Mouse (Mus musculus) liver, postnatal 0 days (tissue): Measurements from ENCODE around the gene Kif1b. TPM values are rescaled to one million over a fixed set of nuclear protein-coding genes. Genes with fewer than 3 reads are reported as not detected.
A peak's percentile ranks its signal among the peaks of the same experiment; 100 is the strongest.

Experiments used
- ATAC-seq: fragments of 200-750 bp; cut with Nextera tagmentation; 2 replicates; pipeline ENCODE4 v1.8.0; 2017; ENCODE audit warnings: mild to moderate bottlenecking, moderate library complexity
- DNase-seq: peaks from one replicate; pipeline ENCODE4 v3.0.0-alpha.2; 2016
- H3K27ac ChIP-seq: fragments of 300-500 bp; sonication (generic); 2 replicates; pipeline ENCODE4 v1.5.1; 2014; ENCODE audit warnings: antibody characterized with exemption, moderate library complexity, mild to moderate bottlenecking, low read depth
- H3K27me3 ChIP-seq: fragments of 300-500 bp; sonication (generic); 2 replicates; pipeline ENCODE4 v1.6.1; 2014; ENCODE audit warnings: low read length, control low read depth, mixed read lengths; ENCODE audit not compliant: insufficient read depth
- H3K36me3 ChIP-seq: fragments of 300-500 bp; sonication (generic); replicated peaks from 2 replicates; pipeline ENCODE4 v1.6.1; 2014; ENCODE audit warnings: mild to moderate bottlenecking, control low read depth, low read length, moderate library complexity, mixed read lengths; ENCODE audit not compliant: insufficient read depth
- H3K4me1 ChIP-seq: fragments of 300-500 bp; sonication (generic); 2 replicates; pipeline ENCODE4 v1.6.1; 2014; ENCODE audit warnings: antibody characterized with exemption, mild to moderate bottlenecking, control low read depth; ENCODE audit not compliant: insufficient read depth
- H3K4me2 ChIP-seq: fragments of 300-500 bp; sonication (generic); 2 replicates; pipeline ENCODE4 v1.6.1; 2014; ENCODE audit warnings: low read depth, mild to moderate bottlenecking, low read length, moderate library complexity, mixed read lengths
- H3K4me3 ChIP-seq: fragments of 300-500 bp; sonication (generic); 2 replicates; pipeline ENCODE4 v1.5.1; 2014; ENCODE audit warnings: low read depth, low read length
- H3K9ac ChIP-seq: fragments of 300-500 bp; sonication (generic); replicated peaks from 2 replicates; pipeline ENCODE4 v1.6.1; 2014; ENCODE audit warnings: mild to moderate bottlenecking, moderate library complexity
- H3K9me3 ChIP-seq: fragments of 300-500 bp; sonication (generic); 2 replicates; pipeline ENCODE4 v1.6.1; 2016; ENCODE audit warnings: mild to moderate bottlenecking, control low read depth, low read length, mixed read lengths
- CTCF ChIP-seq: sonication (generic); IDR thresholded peaks from 2 replicates; pipeline ENCODE4 v1.5.1; 2016; ENCODE audit warnings: antibody characterized with exemption, low read depth
- EP300 ChIP-seq: IDR thresholded peaks from 2 replicates; pipeline ENCODE4 v1.6.1; 2016; ENCODE audit warnings: antibody characterized with exemption, low read depth, mild to moderate bottlenecking
- WGBS: fragments of 180-500 bp; shearing (Covaris S2); extraction: QIAGEN DNeasy Blood & Tissue Kit; methylation state at CpG from one replicate; pipeline ENCODE4 v1.1.7; 2014; ENCODE audit not compliant: insufficient replicate concordance; 5-methylcytosine and 5-hydroxymethylcytosine counted together
- polyA plus RNA-seq: library from polyadenylated mRNA; unstranded; fragments of >200 nt; fragmentation: Nextera tagmentation; extraction: Ambion mirVana; gene quantifications from 2 replicates; pipeline ENCODE4 v1.2.1, GENCODE M21; 2015

Kif1b gene
- polyA plus RNA-seq, result 6.9 and 8.9 TPM in 2 replicates

- Histone ChIP-seq H3K27ac (peak within 1 kb of the TSS; percentile 87), H3K36me3 (no peaks in the 10 kb centered on the region), H3K27me3 (peaks cover 4% of the 10 kb centered on the region), H3K4me1 (peaks cover 13% of the 10 kb centered on the region), H3K4me3 (peak within 1 kb of the TSS; percentile 81), H3K4me2 (peak within 1 kb of the TSS; percentile 84), H3K9ac (peak within 1 kb of the TSS; percentile 78), H3K9me3 (no peaks in the 10 kb centered on the region)
- WGBS, result 1% methylated on average over 76 of the region's 79 CpGs
- TF ChIP-seq EP300, result 0 out of 2 replicates have a peak, but pooled peaks have one; percentile 33
- TF ChIP-seq CTCF, result peak; percentile 99
- ATAC-seq, result peak; percentile 99
- peak; percentile 98 for DNase-seq
Measured at GRCm38 (mm10) chr4:149307596-149308490, at the start of gene Kif1b. Gene Kif1b, minus strand, starts transcription at chr4:149307693.

- no peaks in the 10 kb centered on the region for H3K4me1 ChIP-seq
- H3K9me3 ChIP-seq, result no peaks in the 10 kb centered on the region
- DNase-seq, result no peak
- H3K36me3 ChIP-seq, result peaks cover 69% of the 10 kb centered on the region
- TF ChIP-seq CTCF (no peak), EP300 (no peak)
- ATAC-seq, result no peak
- H3K9ac ChIP-seq, result no peak overlapping the region
- WGBS, result 89% methylated on average over 8 of the region's 8 CpGs
- H3K4me2 ChIP-seq, result no peak overlapping the region
- no peaks in the 10 kb centered on the region for H3K27me3 ChIP-seq
- H3K4me3 ChIP-seq, result no peak overlapping the region
- H3K27ac ChIP-seq, result no peak overlapping the region
Measured at GRCm38 (mm10) chr4:149354671-149355070, 47.2 kb upstream of the Kif1b start.

DNA sequence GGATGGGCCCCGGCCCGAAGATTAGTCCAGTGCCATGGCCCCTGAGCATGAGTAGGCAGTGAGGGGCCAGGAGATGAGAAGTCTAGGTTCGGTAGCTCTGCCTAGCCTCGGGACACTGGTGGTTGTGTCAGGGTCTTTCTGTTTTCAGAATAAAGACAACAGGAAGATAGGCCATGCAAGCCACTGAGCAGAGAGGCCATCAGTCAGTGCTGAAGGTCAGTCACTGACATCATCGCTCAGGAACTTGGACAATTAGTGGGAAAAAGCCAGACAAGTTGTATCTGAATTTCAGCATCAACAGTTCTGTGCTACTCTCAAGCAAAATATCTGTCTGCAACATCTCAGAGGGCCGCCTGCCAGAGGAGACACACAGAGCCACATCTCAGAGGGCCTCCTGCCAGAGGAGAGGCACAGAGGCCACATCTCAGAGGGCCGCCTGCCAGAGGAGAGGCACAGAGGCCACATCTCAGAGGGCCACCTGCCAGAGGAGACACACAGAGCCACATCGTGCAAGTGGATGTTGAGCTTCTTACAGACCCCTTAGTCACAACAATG lies 44.2 kb upstream of the Kif1b start:
- no peaks in the 10 kb centered on the region for H3K9me3 ChIP-seq
- H3K9ac ChIP-seq, result no peak overlapping the region
- TF ChIP-seq EP300 (no peak), CTCF (no peak)
- H3K4me3 ChIP-seq, result no peak overlapping the region
- H3K27ac ChIP-seq, result no peak overlapping the region
- WGBS, result 85% methylated on average over 8 of the region's 8 CpGs
- DNase-seq (no peak), ATAC-seq (no peak)
- H3K27me3 ChIP-seq, result no peaks in the 10 kb centered on the region
- H3K4me1 ChIP-seq, result no peaks in the 10 kb centered on the region
- H3K36me3 ChIP-seq, result peaks cover 66% of the 10 kb centered on the region
- no peak overlapping the region for H3K4me2 ChIP-seq

DNA sequence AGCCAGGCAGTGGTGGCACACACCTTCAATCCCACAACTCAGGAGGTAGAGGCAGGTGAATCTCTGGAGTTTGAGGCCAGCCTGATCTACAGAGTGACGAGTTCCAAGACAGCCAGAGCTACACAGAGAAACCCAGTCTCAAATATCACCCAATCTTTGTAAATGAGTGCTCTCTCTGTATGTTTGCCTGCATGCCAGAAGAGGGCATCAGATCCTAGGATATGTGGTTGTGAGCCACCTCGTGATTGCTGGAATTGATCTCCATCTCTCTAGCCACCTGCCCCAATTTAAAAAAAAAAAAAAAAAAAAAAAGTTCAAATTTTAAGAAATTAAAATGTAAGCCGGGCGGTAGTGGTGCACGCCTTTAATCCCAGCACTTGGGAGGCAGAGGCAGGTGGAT lies 41.5 kb upstream of the Kif1b start:
- ATAC-seq (no peak), DNase-seq (no peak)
- Histone ChIP-seq H3K4me3 (no peak overlapping the region), H3K9me3 (no peaks in the 10 kb centered on the region), H3K27ac (no peak overlapping the region), H3K36me3 (peaks cover 61% of the 10 kb centered on the region), H3K4me2 (no peak overlapping the region), H3K27me3 (no peaks in the 10 kb centered on the region), H3K9ac (no peak overlapping the region), H3K4me1 (no peaks in the 10 kb centered on the region)
- 79% methylated on average over 5 of the region's 5 CpGs for WGBS
- TF ChIP-seq EP300 (no peak), CTCF (peak; percentile 34)

GRCm38 (mm10) chr4:149345873-149346272 lies 38.4 kb upstream of the Kif1b start:
- no peak for ATAC-seq
- WGBS, result 77% methylated on average over 5 of the region's 5 CpGs

GRCm38 (mm10) chr4:149344311-149344710 lies 36.8 kb upstream of the Kif1b start:
- H3K9me3 ChIP-seq, result no peaks in the 10 kb centered on the region
- H3K36me3 ChIP-seq, result peaks cover 59% of the 10 kb centered on the region
- WGBS, result 82% methylated on average over 8 of the region's 8 CpGs
- ATAC-seq (no peak), DNase-seq (no peak)
- no peak overlapping the region for H3K27ac ChIP-seq
- H3K4me2 ChIP-seq, result no peak overlapping the region
- no peaks in the 10 kb centered on the region for H3K27me3 ChIP-seq
- TF ChIP-seq EP300 (no peak), CTCF (no peak)
- H3K4me3 ChIP-seq, result no peak overlapping the region
- peaks cover 5% of the 10 kb centered on the region; the same call in 1 of the 2 replicates for H3K4me1 ChIP-seq
- H3K9ac ChIP-seq, result no peak overlapping the region

More at GRCm38 (mm10) chr4:149345873-149346272, 38.4 kb upstream of the Kif1b start:
- Histone ChIP-seq H3K9ac (no peak overlapping the region), H3K4me2 (no peak overlapping the region), H3K36me3 (peaks cover 65% of the 10 kb centered on the region), H3K27ac (no peak overlapping the region), H3K9me3 (no peaks in the 10 kb centered on the region), H3K4me1 (no peaks in the 10 kb centered on the region), H3K4me3 (no peak overlapping the region), H3K27me3 (no peaks in the 10 kb centered on the region)
- TF ChIP-seq EP300, result no peak
- TF ChIP-seq CTCF, result no peak
- DNase-seq, result no peak
